Mouse (Mus musculus) lung, embryonic 16.5 days (tissue): ENCODE data around the gene Fundc1. TPM values are rescaled to one million over a fixed set of nuclear protein-coding genes. Genes with fewer than 3 reads are reported as not detected.

Source experiments
- ATAC-seq: fragments of 200-750 bp; cut with Nextera tagmentation; 2 replicates; pipeline ENCODE4 v1.8.0; 2017; ENCODE audit warnings: low read depth, mild to moderate bottlenecking, moderate library complexity
- H3K27ac ChIP-seq: fragments of 300-500 bp; sonication (generic); 2 replicates; pipeline ENCODE4 v1.5.1; 2014; ENCODE audit warnings: mild to moderate bottlenecking, control low read depth, low read length
- H3K27me3 ChIP-seq: fragments of 300-500 bp; sonication (generic); 2 replicates; pipeline ENCODE4 v1.6.1; 2014; ENCODE audit warnings: low read depth, low read length, mixed read lengths; ENCODE audit not compliant: control insufficient read depth, insufficient read depth
- H3K36me3 ChIP-seq: fragments of 300-500 bp; sonication (generic); 2 replicates; pipeline ENCODE4 v1.6.1; 2014; ENCODE audit warnings: low read length; ENCODE audit not compliant: control insufficient read depth, insufficient read depth
- H3K4me1 ChIP-seq: fragments of 300-500 bp; sonication (generic); replicated peaks from 2 replicates; pipeline ENCODE4 v1.6.1; 2014; ENCODE audit warnings: low read length, mixed read lengths; ENCODE audit not compliant: control insufficient read depth, insufficient read depth
- H3K4me2 ChIP-seq: fragments of 300-500 bp; sonication (generic); 2 replicates; pipeline ENCODE4 v1.6.1; 2014; ENCODE audit warnings: low read depth, low read length, control low read depth
- H3K4me3 ChIP-seq: fragments of 300-500 bp; sonication (generic); 2 replicates; pipeline ENCODE4 v1.5.1; 2014; ENCODE audit warnings: mild to moderate bottlenecking, low read length, control low read depth
- H3K9ac ChIP-seq: fragments of 300-500 bp; sonication (generic); 2 replicates; pipeline ENCODE4 v1.6.1; 2014; ENCODE audit warnings: low read length, control low read depth
- H3K9me3 ChIP-seq: fragments of 300-500 bp; sonication (generic); 2 replicates; pipeline ENCODE4 v1.6.1; 2016; ENCODE audit warnings: low read length; ENCODE audit not compliant: control insufficient read depth
- WGBS: fragments of 180-500 bp; shearing (Covaris S2); extraction: QIAGEN DNeasy Blood & Tissue Kit; methylation state at CpG from one replicate; pipeline ENCODE4 v1.1.7; 2014; 5-methylcytosine and 5-hydroxymethylcytosine counted together
- polyA plus RNA-seq: library from polyadenylated mRNA; unstranded; fragments of >200 nt; fragmentation: Nextera tagmentation; extraction: Ambion mirVana; gene quantifications from 2 replicates; pipeline ENCODE4 v1.2.1, GENCODE M21; 2015

Gene Fundc1
- polyA plus RNA-seq, 1 experiment from 2014 or later = 74.8 TPM

DNA sequence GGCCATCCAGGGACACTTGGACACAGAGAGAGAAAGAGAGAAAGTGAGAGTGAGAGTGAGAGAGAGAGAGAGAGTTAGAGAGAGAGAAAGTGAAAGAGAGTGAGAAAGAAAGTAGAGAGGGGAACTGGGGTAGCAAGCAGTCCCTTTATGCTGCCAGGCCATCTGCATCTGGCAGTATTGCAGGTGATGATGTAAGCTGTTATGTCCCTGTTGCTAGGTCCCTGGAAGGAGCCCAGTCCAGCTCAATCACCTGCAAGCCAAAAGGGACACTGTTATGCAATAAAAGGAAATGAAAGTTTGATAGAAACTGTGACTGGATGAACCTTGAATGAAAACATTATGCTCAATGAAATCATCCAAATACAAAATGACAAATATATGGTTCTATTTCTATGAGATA, 52.0 kb downstream of the Fundc1 start:
- ATAC-seq = no peak
- H3K27me3 ChIP-seq = no peaks in the 10 kb centered on the region
- no peaks in the 10 kb centered on the region for H3K4me1 ChIP-seq
- H3K27ac ChIP-seq = no peak overlapping the region
- H3K4me3 ChIP-seq = no peak overlapping the region
- no peak overlapping the region for H3K9ac ChIP-seq
- no peaks in the 10 kb centered on the region for H3K36me3 ChIP-seq
- H3K4me2 ChIP-seq = no peak overlapping the region
- no peaks in the 10 kb centered on the region for H3K9me3 ChIP-seq

DNA sequence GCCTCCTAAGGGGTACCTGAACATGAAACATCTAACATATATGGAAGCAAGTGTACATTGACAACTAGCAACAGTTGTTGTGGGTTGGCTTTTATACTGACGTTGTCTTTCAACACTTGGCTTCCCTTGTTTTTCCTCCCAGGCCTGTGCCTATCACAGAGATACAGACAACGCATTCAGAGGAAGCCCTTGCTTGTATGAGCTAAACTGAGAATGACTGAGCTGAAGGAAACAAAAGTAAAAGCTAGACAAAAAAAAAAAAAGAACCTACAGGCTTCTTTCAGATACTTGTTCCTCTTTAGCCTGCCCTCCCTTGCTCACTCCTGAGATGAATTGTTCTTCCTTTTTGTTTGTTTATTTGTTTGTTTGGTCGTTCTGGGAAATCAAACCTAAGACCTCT, 58.1 kb downstream of the Fundc1 start:
- H3K4me2 ChIP-seq = no peak overlapping the region
- ATAC-seq = no peak
- H3K4me3 ChIP-seq = no peak overlapping the region
- no peak overlapping the region for H3K9ac ChIP-seq
- H3K27me3 ChIP-seq = no peaks in the 10 kb centered on the region
- WGBS = 57% methylated on average over 3 of the region's 3 CpGs
- H3K27ac ChIP-seq = no peak overlapping the region
- H3K36me3 ChIP-seq = no peaks in the 10 kb centered on the region
- no peaks in the 10 kb centered on the region for H3K4me1 ChIP-seq
- no peaks in the 10 kb centered on the region for H3K9me3 ChIP-seq

DNA sequence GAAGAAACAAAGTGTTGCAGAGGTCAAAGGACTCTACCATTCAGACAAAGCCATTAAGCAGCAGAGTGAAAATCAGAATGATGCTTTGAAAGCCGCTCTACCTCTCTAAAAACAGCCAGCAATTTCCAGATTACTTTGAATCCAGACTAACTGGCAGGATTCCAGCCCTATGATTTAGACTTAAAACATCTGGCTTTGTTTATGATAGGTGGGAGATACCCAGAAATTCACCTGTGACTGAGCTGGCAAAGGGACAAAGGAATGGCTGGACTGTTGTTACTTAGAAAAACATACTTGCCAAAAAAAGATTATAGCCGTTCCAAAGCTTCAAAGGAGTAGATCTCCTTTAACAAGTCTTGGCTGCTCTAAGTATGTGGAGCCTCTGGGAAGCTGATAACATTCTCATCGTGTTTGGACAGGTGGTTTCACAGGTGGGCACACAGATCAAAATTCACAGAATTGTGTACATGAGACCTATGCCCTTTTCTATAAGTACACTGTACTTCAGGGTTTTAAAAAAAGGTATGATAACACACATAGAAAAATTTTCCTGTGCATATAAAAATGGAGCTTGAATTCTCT, 60.0 kb downstream of the Fundc1 start:
- Histone ChIP-seq H3K36me3 (no peaks in the 10 kb centered on the region), H3K27me3 (no peaks in the 10 kb centered on the region), H3K9ac (no peak overlapping the region), H3K27ac (no peak overlapping the region), H3K4me1 (no peaks in the 10 kb centered on the region), H3K4me2 (no peak overlapping the region), H3K9me3 (no peaks in the 10 kb centered on the region), H3K4me3 (no peak overlapping the region)
- WGBS = 26% methylated on average over 3 of the region's 3 CpGs
- no peak for ATAC-seq
